Mouse (Mus musculus): ENCODE data around the gene Plekhb2. TPM values are rescaled to one million over a fixed set of nuclear protein-coding genes. Genes with fewer than 3 reads are reported as not detected.

Plekhb2 gene
- polyA plus RNA-seq, 1 experiment from 2014 or later = 58.0 TPM

DNA sequence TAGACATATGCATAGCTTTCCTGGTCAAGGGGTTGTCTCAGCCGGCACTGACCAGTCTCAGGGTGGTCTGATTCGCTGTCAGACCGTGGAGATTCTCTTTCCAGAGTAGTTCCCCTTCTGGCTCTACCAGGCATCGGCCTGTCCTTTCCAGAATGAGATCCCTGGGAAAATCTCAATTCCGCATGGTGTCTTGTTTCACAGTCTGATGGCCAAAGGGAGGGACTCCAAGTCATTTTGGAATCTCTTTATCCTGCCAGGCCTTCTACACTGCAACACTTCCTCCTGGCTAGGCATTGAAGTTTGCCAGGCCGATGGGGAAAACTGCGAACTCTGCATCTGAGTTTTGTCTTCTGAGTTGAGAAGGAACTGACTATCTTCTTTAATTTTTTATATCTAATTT, 10.4 kb downstream of the Plekhb2 start:
- H3K4me2 ChIP-seq (replicated peaks; ENCODE audit: low read depth, low read length) = no peak overlapping the region
- H3K4me1 ChIP-seq (ENCODE audit: insufficient read depth, low read length) = no peaks in the 10 kb centered on the region; the same call in 1 of the 2 replicates
- peaks cover 20% of the 10 kb centered on the region for H3K36me3 ChIP-seq (ENCODE audit: insufficient read depth, low read length)
- no peak overlapping the region for H3K27ac ChIP-seq (ENCODE audit: low read length)
- no peaks in the 10 kb centered on the region for H3K27me3 ChIP-seq (ENCODE audit: insufficient read depth, low read length)
- WGBS = 70% methylated on average over 7 of the region's 7 CpGs
- no peaks in the 10 kb centered on the region for H3K9me3 ChIP-seq (ENCODE audit: low read length)
- H3K9ac ChIP-seq (replicated peaks; ENCODE audit: low read length) = no peak overlapping the region
- no peak overlapping the region for H3K4me3 ChIP-seq (ENCODE audit: low read length)
- ATAC-seq (ENCODE audit: low FRiP score, low TSS enrichment) = no peak; the same call in 1 of the 2 replicates

DNA sequence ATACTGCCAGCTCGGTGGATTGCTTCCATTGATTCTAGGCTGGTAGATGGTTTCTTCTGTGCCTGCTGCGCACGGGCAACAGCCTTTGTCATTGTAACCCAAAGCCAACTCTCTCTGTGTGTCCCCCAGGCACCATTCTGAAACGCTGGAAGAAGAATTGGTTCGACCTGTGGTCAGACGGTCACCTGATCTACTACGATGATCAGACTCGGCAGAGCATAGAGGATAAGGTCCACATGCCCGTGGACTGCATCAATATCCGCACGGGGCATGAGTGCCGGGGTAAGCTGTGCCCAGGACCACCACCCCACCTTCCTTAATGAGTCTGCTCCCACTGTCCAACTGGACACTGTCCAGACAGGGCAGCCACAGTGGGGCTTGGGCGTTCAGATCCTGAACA, 13.1 kb downstream of the Plekhb2 start:
- no peaks in the 10 kb centered on the region for H3K9me3 ChIP-seq (ENCODE audit: low read length)
- H3K4me3 ChIP-seq (ENCODE audit: low read length) = no peak overlapping the region
- H3K27ac ChIP-seq (ENCODE audit: low read length) = no peak overlapping the region
- H3K4me2 ChIP-seq (replicated peaks; ENCODE audit: low read depth, low read length) = no peak overlapping the region
- H3K4me1 ChIP-seq (ENCODE audit: insufficient read depth, low read length) = no peaks in the 10 kb centered on the region; the same call in 1 of the 2 replicates
- ATAC-seq (ENCODE audit: low FRiP score, low TSS enrichment) = no peak
- H3K36me3 ChIP-seq (ENCODE audit: insufficient read depth, low read length) = peaks cover 20% of the 10 kb centered on the region
- no peaks in the 10 kb centered on the region for H3K27me3 ChIP-seq (ENCODE audit: insufficient read depth, low read length)
- 91% methylated on average over 13 of the region's 13 CpGs for WGBS
- no peak overlapping the region for H3K9ac ChIP-seq (replicated peaks; ENCODE audit: low read length)

DNA sequence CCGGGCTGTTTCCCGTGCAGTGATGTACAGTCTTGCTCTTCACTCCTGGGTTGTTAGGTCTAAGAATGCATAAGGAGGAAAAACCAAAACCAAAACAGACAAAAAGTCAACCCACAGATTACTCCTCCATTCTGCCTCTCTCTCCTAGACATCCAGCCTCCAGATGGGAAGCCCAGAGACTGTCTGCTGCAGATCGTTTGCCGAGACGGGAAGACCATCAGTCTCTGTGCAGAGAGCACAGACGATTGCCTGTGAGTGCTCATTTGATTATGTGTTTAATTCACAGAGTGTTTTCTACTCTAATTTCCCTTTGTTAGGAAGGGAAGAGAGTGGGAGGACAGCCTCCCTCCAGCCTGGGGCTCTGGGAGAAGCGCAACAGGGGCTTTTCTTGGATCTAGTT, 13.5 kb downstream of the Plekhb2 start:
- no peak overlapping the region for H3K4me2 ChIP-seq (replicated peaks; ENCODE audit: low read depth, low read length)
- 71% methylated on average over 7 of the region's 7 CpGs for WGBS
- no peak overlapping the region for H3K4me3 ChIP-seq (ENCODE audit: low read length)
- no peaks in the 10 kb centered on the region for H3K27me3 ChIP-seq (ENCODE audit: insufficient read depth, low read length)
- H3K27ac ChIP-seq (ENCODE audit: low read length) = no peak overlapping the region
- H3K9me3 ChIP-seq (ENCODE audit: low read length) = no peaks in the 10 kb centered on the region
- no peak overlapping the region for H3K9ac ChIP-seq (replicated peaks; ENCODE audit: low read length)
- no peaks in the 10 kb centered on the region; the same call in 1 of the 2 replicates for H3K4me1 ChIP-seq (ENCODE audit: insufficient read depth, low read length)
- H3K36me3 ChIP-seq (ENCODE audit: insufficient read depth, low read length) = peaks cover 20% of the 10 kb centered on the region
- no peak for ATAC-seq (ENCODE audit: low FRiP score, low TSS enrichment)

DNA sequence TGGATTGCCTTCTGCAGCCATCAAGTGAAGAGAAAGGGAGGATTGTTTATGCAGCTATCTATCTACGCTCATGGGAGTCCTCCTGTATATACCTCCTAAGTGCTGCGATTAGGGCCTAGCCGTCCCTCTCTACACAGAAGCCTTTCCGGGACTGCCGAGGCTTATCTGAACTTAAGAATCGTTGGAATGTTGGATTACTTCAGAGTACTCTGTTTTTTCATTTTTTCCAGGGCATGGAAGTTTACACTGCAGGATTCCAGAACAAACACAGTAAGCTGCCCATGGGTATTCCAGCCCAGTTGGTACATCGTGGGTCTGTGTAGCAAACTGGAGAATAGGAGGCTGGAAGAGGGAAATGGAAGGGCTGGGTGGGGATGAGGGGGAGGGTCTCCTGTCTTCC, 14.5 kb downstream of the Plekhb2 start:
- Histone ChIP-seq H3K4me2 (replicated peaks; ENCODE audit: low read depth, low read length) (no peak overlapping the region), H3K36me3 (ENCODE audit: insufficient read depth, low read length) (peaks cover 25% of the 10 kb centered on the region), H3K4me3 (ENCODE audit: low read length) (no peak overlapping the region), H3K4me1 (ENCODE audit: insufficient read depth, low read length) (no peaks in the 10 kb centered on the region; the same call in 1 of the 2 replicates), H3K27ac (ENCODE audit: low read length) (no peak overlapping the region), H3K9me3 (ENCODE audit: low read length) (no peaks in the 10 kb centered on the region), H3K9ac (replicated peaks; ENCODE audit: low read length) (no peak overlapping the region), H3K27me3 (ENCODE audit: insufficient read depth, low read length) (no peaks in the 10 kb centered on the region)
- WGBS = 71% methylated on average over 7 of the region's 7 CpGs
- ATAC-seq (ENCODE audit: low FRiP score, low TSS enrichment) = no peak

DNA sequence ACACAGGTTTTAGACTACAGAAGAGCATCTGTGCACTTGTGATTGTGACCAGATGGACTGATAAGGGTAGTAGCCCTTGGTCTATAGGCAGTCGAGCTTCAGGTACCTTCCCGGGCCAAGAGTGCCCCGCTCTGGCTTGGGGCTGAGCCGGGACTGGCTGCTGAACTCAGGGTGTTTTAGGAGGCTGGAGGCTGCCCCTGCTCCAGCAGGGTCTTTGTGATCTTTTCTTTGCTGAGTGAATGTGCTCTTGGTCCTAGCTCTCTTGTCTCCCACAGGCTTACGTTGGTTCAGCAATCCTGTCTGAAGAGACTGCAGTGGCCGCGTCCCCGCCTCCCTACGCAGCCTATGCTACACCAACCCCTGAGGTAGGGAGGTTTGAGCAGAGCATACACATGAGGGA, 16.1 kb downstream of the Plekhb2 start:
- Histone ChIP-seq H3K4me1 (ENCODE audit: insufficient read depth, low read length) (no peaks in the 10 kb centered on the region), H3K4me3 (ENCODE audit: low read length) (no peak overlapping the region), H3K9me3 (ENCODE audit: low read length) (no peaks in the 10 kb centered on the region), H3K27ac (ENCODE audit: low read length) (no peak overlapping the region), H3K4me2 (replicated peaks; ENCODE audit: low read depth, low read length) (no peak overlapping the region), H3K36me3 (ENCODE audit: insufficient read depth, low read length) (peaks cover 34% of the 10 kb centered on the region), H3K9ac (replicated peaks; ENCODE audit: low read length) (no peak overlapping the region), H3K27me3 (ENCODE audit: insufficient read depth, low read length) (no peaks in the 10 kb centered on the region)
- no peak for ATAC-seq (ENCODE audit: low FRiP score, low TSS enrichment)
- 90% methylated on average over 9 of the region's 9 CpGs for WGBS

DNA sequence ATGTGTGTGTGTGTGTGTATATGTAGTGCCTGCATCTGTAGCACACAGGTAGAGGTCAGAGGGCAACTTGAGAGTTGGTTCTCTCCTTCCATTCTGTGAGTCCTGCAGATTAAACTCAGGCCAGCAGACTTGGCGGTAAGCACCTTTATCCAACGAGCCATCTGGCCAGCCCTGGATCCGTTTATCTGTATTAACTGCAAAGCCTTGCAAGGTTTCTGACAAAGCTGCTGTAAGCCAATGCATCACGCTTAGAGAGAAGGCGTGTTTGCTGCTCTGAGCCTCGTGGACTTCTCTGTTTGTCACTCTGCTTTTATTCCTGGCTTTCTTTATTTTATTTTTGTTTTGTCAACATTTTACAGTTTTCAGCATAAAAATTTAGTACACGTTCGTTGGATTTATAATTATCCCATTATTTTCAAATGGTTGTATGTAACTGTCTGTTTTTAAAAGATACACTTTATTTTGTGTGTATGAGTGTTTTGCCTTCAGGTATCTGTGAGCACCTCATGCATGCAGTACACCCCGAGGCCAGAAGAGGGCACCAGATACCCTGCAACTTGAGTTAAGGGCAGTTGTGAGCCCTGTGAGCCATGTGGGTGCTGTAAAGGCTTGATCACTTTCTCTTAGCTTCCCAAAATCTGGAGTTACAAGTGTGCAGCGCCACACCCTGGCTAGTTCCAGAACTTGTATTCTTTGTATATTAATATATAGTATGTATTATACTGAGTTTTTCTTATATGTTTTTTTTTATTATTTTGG, 17.2 kb downstream of the Plekhb2 start:
- Histone ChIP-seq H3K4me1 (ENCODE audit: insufficient read depth, low read length) (no peaks in the 10 kb centered on the region), H3K9me3 (ENCODE audit: low read length) (no peaks in the 10 kb centered on the region), H3K9ac (replicated peaks; ENCODE audit: low read length) (no peak overlapping the region), H3K4me3 (ENCODE audit: low read length) (no peak overlapping the region), H3K36me3 (ENCODE audit: insufficient read depth, low read length) (peaks cover 33% of the 10 kb centered on the region), H3K4me2 (replicated peaks; ENCODE audit: low read depth, low read length) (no peak overlapping the region), H3K27ac (ENCODE audit: low read length) (no peak overlapping the region), H3K27me3 (ENCODE audit: insufficient read depth, low read length) (no peaks in the 10 kb centered on the region)
- ATAC-seq (ENCODE audit: low FRiP score, low TSS enrichment) = no peak; the same call in 1 of the 2 replicates
- 63% methylated on average over 10 of the region's 10 CpGs for WGBS

DNA sequence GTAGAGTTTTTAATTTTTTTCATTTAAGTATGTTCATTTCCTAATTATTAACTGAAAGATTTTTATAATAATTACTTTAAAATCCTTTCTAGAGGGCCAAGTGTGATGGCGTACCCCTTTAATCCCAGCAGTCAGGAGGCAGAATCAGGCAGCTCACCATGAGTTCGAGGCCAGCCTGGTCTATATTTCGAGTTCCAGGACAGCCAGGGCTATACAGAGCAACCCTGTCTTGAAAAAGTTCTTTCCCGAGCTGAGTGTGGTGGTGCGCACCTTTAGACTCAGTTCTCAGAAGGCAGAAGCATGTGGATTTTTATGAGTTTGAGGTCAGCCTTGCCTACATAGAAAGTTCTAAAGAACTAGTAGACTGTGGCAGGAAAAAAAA, 17.8 kb downstream of the Plekhb2 start:
- no peak overlapping the region for H3K9ac ChIP-seq (replicated peaks; ENCODE audit: low read length)
- ATAC-seq (ENCODE audit: low FRiP score, low TSS enrichment) = no peak

DNA sequence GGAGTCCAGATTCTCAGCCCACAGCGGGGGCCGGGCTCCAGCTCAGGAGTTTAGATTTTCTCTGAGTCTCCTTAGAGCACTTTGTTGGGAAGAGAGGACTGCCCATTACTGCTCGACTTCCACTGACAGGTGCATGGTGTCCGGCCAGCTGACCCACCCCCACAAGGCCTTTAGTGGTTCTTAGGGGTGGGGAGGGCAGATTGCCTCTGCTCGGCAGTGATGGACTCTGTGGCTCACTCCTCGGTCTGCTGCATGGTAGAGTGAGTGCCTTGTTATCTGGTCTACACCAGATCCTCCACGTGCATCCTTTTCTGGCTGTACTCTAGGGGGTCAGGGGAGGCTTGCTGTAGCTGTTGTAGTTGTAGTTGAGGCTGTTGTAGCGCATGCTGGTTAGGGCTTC, 18.6 kb downstream of the Plekhb2 start:
- H3K4me2 ChIP-seq (replicated peaks; ENCODE audit: low read depth, low read length) = no peak overlapping the region
- no peak overlapping the region for H3K9ac ChIP-seq (replicated peaks; ENCODE audit: low read length)
- ATAC-seq (ENCODE audit: low FRiP score, low TSS enrichment) = 0 out of 2 replicates have a peak, but pooled peaks have one; percentile 15
- peaks cover 23% of the 10 kb centered on the region for H3K36me3 ChIP-seq (ENCODE audit: insufficient read depth, low read length)
- 87% methylated on average over 8 of the region's 8 CpGs for whole genome bisulfite sequencing
- no peaks in the 10 kb centered on the region for H3K27me3 ChIP-seq (ENCODE audit: insufficient read depth, low read length)
- no peak overlapping the region for H3K4me3 ChIP-seq (ENCODE audit: low read length)
- H3K4me1 ChIP-seq (ENCODE audit: insufficient read depth, low read length) = no peaks in the 10 kb centered on the region
- no peaks in the 10 kb centered on the region for H3K9me3 ChIP-seq (ENCODE audit: low read length)
- H3K27ac ChIP-seq (ENCODE audit: low read length) = no peak overlapping the region

More for the DNA sequence above, 17.8 kb downstream of the Plekhb2 start:
- Histone ChIP-seq H3K27me3 (ENCODE audit: insufficient read depth, low read length) (no peaks in the 10 kb centered on the region), H3K36me3 (ENCODE audit: insufficient read depth, low read length) (peaks cover 29% of the 10 kb centered on the region), H3K4me3 (ENCODE audit: low read length) (no peak overlapping the region), H3K4me1 (ENCODE audit: insufficient read depth, low read length) (no peaks in the 10 kb centered on the region), H3K4me2 (replicated peaks; ENCODE audit: low read depth, low read length) (no peak overlapping the region), H3K27ac (ENCODE audit: low read length) (no peak overlapping the region), H3K9me3 (ENCODE audit: low read length) (no peaks in the 10 kb centered on the region)
- 92% methylated on average over 5 of the region's 5 CpGs for whole genome bisulfite sequencing

DNA sequence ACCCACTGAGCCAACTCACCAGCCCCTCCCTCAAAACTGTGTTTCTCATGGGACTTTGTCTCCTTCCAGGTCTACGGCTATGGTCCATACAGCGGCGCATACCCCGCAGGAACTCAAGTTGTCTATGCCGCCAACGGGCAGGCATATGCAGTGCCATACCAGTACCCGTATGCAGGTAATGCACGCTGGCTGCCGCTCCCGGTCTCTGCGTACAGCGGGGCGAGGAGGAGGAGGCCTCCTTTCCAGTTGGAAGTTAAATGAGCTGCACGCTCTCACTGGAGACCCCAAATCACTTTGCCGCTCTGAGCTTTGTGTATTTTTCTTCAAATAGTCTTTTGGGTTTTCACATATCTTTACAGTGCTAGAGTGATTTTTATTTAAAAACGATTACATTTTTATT, 19.5 kb downstream of the Plekhb2 start:
- no peak overlapping the region for H3K27ac ChIP-seq (ENCODE audit: low read length)
- H3K27me3 ChIP-seq (ENCODE audit: insufficient read depth, low read length) = no peaks in the 10 kb centered on the region
- H3K4me1 ChIP-seq (ENCODE audit: insufficient read depth, low read length) = no peaks in the 10 kb centered on the region
- no peak overlapping the region for H3K4me2 ChIP-seq (replicated peaks; ENCODE audit: low read depth, low read length)
- 93% methylated on average over 16 of the region's 16 CpGs for WGBS
- peaks cover 20% of the 10 kb centered on the region for H3K36me3 ChIP-seq (ENCODE audit: insufficient read depth, low read length)
- H3K4me3 ChIP-seq (ENCODE audit: low read length) = no peak overlapping the region
- no peaks in the 10 kb centered on the region for H3K9me3 ChIP-seq (ENCODE audit: low read length)
- H3K9ac ChIP-seq (replicated peaks; ENCODE audit: low read length) = no peak overlapping the region
- ATAC-seq (ENCODE audit: low FRiP score, low TSS enrichment) = no peak

DNA sequence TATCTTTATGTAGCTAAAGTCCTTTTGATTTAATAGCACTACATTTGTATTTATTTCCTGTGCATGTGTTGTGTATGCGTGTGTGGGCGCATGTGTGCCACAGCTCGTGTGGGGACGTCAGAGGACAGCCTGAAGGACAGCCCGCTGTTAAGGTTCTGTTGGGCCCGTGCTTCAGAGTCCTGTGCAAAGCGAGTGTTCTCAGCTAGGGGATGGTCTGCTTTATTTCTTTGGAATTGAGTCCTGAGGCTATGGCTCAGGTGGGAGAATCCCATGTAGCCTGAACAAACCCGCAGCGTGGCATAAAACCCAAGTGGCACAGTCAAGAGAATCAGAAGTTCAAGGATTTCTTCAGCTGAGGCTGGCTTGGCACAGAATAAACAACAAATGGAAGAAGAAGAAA, 21.4 kb downstream of the Plekhb2 start:
- peaks cover 20% of the 10 kb centered on the region for H3K36me3 ChIP-seq (ENCODE audit: insufficient read depth, low read length)
- no peak for ATAC-seq (ENCODE audit: low FRiP score, low TSS enrichment)
- H3K9ac ChIP-seq (replicated peaks; ENCODE audit: low read length) = no peak overlapping the region
- H3K4me2 ChIP-seq (replicated peaks; ENCODE audit: low read depth, low read length) = no peak overlapping the region
- no peak overlapping the region for H3K27ac ChIP-seq (ENCODE audit: low read length)
- no peaks in the 10 kb centered on the region for H3K27me3 ChIP-seq (ENCODE audit: insufficient read depth, low read length)
- H3K9me3 ChIP-seq (ENCODE audit: low read length) = no peaks in the 10 kb centered on the region
- H3K4me1 ChIP-seq (ENCODE audit: insufficient read depth, low read length) = no peaks in the 10 kb centered on the region
- 96% methylated on average over 9 of the region's 9 CpGs for WGBS
- H3K4me3 ChIP-seq (ENCODE audit: low read length) = no peak overlapping the region

All from kidney, embryonic 16.5 days (tissue).